Mouse (Mus musculus) cerebellum, adult 11 months (tissue): Measurements from ENCODE around the gene Olfr118.
"Not testable (repeated sequence)": the region's sequence is repeated elsewhere in the genome, so short reads cannot be mapped to it uniquely, and the experiment has no call there.

Experiments
- DNase-seq: peaks from one replicate; pipeline ENCODE4 v3.0.0; 2022

The Olfr118 gene

DNA sequence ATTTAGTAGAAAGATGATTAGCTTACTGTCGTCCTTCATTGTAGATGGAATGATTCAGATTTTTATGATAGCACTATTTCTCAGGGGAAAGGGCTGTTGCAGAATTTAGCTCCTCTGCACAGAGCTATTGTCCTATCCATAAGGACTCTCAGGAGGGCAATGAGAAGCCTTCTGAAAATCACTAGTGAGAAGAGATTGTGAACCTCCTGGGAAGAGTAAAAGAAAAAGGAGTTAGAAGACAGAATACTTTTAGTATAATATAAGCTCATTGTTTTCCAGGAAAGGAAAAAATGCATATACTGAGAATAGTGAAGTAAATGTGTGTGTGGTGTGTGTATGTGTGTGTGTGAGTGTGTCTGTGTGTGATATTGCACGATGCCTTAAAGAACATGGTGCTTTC is at the start of gene Olfr118:
Gene Olfr118, plus strand, starts transcription at position 301 of the 400 bp plus-strand sequence.
- no peak for DNase-seq

DNA sequence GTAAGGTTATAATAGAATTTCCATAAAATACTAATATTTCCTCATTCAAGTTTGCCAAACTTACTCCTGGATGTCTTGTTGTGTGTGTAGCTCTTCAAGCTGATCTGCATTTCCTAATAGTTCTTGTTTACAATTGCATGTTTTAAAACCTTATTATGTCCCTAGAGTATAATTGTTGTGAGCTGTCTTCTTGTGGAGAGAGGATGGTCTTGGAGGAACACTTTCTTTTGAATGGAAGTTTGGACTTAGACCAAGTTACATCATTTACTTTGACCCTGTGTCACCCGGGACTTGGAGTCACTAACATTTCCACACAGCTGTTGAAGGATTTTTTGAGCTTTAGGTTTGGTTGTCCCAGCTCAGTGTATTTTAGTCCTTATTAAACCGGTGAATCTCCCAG is 39.8 kb upstream of the Olfr118 start, which contains the start of the genes Olfr115 and Olfr116:
Gene Olfr115, minus strand, starts transcription at position 101 of the 400 bp plus-strand sequence.
Gene Olfr116, minus strand, starts transcription at position 191 of the 400 bp plus-strand sequence.
- DNase-seq = no peak

DNA sequence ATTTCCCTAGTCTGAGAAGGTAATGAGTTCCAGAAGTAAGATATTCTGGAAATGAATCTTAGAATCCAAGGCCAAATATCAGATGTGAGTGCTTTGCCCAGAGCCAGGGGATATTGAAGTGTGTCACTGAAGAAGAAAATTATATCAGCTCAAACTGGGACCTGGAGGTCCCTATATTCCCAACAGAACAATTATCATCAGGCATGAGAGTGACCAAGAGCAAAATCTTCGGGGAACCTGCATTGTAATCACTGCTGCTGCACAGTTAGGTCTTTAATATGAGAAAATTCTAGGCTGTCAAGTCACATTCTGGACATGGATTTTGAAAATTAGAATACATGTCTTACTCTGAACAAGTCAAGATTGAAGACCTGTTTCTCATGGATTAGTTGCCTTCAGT is 3.1 kb upstream of the Olfr118 start, which contains the start of gene Olfr117:
Gene Olfr117, minus strand, starts transcription at position 101 of the 400 bp plus-strand sequence.
- DNase-seq = no peak

DNA sequence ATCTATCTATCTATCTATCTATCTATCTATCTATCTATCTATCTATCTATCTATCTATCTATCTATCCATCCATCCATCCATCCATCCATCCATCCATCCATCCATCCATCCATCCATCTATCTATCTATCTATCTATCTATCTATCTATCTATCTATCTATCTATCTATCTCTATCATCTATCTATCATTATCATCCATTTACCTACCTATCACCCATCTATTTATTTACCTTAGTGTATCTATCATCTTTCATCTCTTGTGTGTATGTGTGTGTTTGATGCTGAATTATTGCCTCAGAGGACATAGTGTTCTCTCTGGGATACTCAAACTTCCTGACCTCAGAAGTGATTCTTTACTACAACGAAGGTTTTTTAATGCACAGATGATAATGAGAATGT is 29.5 kb downstream of the Olfr118 start, which contains the start of gene Olfr119:
Gene Olfr119, plus strand, starts transcription at position 301 of the 400 bp plus-strand sequence.
- DNase-seq = not testable (repeated sequence)

DNA sequence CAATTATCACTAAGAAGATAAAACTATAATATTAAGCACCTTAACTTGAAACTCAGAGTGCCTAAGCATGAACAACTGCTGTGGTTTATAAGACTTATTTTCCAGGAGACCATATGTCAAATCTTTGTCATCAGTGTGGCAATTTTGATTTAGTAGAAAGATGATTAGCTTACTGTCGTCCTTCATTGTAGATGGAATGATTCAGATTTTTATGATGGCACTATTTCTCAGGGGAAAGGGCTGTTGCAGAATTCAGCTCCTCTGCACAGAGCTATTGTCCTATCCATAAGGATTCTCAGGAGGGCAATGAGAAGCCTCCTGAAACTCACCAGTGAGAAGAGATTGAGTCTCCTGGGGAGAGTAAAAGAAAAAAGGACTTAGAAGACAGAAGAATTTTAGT is 54.7 kb downstream of the Olfr118 start, which contains the start of gene Olfr120:
Gene Olfr120, plus strand, starts transcription at position 301 of the 400 bp plus-strand sequence.
- no peak for DNase-seq
